Mouse (Mus musculus): ENCODE results near the gene Camkk1. TPM values are rescaled to one million over a fixed set of nuclear protein-coding genes. Genes with fewer than 3 reads are reported as not detected.

Camkk1 gene
- total RNA-seq, 2 experiments from 2014 or later: 1.3 to 1.9 TPM

DNA sequence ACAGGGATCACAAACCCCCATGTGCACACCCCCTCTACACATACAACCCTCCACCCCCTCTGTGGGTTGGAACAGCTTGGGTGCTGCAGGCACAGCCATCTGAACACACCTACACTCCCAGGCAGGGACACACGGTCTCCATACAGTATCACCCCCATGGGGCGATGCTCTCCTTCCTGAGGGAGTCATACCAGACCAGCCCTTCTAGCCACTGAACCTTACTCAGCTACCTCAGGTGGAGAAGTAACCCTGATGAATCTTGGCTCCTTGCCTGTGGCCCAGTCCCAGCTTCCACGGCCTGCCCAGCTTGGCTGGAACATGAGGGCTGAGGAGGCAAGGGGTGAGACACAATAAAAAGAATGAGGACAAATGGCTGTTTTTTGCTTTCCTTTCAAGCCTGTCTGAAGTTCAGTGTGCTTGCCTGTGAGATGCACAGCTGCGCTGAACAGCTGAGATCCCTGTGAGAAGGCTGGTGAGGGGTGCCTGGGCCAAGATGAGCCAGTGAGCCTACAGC is 3.9 kb upstream of the Camkk1 start:
- peak; percentile 55 for DNase-seq

DNA sequence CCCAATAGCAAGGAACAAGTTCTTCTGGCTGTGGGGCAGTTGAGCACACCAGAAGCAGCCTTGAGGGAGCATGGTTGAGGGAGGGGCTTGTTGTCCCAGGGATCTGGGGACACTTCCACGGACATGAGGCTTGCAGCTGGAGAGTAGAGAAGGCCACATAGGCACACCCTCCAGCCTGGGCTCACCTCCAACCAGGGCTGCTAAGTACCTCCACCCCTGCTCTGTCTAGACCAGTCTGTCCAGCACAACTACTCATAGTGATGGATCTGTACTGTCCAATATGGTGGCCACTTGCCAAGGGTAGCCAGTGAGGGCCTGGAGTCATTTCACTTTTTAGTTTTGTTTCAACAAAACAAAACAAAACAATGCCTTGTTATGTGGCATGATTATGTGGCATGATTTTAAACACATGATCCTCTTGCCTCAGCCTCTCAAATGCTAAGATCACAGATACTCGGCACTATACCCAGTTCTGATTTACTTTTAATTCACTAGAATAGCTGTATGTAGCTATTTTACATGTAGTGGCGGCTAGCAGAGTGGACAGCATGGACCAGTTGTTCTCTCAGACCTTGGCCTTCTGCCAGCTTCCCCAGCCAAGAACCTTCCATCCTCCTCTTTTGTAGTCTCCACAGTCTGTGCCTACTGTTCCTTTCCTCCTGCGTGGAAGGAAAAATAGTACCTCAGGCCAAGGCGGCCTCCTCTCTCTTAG is 3.3 kb upstream of the Camkk1 start:
- peak; percentile 65 for DNase-seq

DNA sequence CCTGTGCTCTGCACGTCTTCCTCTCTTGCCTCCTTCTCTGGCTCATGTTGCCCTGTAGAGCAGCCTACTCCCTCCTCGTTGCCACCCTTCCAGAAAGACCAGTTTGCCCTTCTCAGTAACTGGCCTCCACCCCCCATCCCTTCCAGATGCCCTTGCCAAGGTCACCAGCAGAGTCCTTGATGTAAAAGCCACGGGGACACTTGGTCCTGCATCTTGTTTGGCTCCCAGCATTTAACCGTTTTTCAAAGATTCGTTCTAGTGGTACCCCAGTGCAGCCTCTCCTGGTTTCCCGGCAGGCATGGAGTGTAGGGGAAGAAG is 2.7 kb upstream of the Camkk1 start:
- no peak for DNase-seq

DNA sequence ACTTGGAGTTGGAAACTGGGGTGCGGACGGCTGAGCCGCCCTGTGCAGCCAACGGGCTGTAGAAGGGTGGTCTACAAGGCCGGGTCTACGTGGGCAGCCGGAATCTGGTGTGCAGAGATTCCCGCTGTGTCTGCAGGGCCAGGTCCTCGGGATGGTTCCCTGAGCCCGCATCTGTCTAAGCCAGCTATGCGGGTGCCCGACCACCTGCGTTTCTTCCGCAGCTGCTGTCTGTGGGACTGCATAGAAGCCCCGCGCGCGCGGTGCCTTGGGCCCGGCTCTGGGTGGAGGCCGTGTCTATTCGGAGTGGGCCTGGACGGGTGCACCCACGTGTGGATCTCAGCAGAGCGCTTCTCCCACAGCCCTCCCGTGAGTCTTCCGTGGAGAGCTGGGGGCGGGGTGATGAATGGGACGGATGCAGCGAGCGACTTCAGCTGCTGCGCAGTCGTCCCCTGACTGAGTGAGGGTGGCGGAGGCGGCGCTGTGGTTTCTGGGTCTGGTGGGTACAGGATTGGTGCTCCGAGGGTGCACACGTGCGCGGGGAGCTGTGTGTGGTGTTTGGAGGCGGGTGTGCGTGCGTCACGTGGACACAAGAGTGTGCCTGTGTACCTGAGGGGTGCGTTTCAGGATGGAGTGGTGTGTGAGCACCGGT is 463 bp downstream of the Camkk1 start:
- DNase-seq: peak; percentile 46

DNA sequence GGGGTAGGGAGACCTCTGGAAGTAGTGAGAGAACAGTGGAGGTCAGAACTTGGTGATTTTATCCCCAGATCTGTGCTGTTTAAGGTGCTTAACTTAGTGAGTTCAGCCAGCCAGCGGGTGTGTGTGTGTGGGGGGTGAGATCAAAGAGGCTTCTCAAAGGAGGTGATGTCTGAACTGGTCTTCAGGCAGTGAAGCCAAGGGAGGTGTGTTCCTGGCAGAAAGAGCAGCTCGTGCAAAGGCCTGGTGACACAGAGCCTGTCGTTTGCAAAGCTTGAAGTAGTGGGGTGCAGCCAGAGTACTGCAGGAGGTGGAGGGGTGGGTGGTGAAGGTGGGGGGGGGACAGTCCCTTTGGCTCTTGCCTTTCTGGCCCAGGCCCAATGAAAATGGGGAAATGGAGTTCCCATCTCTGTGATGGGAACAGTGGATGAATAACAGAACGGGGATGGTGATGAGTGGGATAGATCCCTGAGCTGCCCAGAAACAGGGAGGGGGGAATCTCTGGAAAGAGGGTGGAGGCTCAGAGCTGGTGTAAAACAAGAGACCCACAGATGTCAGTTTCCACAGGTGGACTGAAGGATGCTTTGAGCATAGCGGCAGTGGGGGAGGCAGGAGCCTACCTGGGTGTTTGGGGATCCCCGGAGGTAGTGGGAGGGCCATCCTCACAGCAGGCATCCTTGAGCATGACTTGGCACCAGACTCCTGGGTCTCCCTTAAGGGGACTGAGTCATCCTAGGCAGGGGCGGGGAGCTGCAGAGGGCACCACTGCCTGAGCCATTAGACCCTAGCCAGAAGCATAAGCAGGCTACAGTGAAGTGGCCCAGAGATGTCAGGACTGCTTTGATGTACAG is 2.4 kb downstream of the Camkk1 start:
- DNase-seq: peak; percentile 55

DNA sequence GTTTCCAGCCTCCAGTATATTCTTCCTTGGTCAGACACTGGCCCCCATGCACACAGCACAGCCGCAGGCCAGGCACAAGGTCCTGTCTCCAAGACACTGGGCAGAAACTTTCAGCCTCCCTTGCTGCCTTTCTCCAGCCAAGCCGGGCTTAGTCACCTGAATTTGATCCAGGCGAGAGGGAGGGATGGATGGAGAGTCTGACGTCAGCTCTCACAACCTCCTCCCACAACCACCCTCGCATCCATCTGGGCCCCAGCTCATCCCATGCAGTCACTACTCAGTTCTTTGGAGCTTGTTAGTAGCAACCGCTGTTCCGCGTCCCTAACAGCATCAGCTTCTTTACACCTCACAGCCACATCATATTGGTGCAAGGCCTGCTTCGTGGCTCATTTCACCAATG is 4.3 kb downstream of the Camkk1 start:
- peak; percentile 56 for DNase-seq

DNA sequence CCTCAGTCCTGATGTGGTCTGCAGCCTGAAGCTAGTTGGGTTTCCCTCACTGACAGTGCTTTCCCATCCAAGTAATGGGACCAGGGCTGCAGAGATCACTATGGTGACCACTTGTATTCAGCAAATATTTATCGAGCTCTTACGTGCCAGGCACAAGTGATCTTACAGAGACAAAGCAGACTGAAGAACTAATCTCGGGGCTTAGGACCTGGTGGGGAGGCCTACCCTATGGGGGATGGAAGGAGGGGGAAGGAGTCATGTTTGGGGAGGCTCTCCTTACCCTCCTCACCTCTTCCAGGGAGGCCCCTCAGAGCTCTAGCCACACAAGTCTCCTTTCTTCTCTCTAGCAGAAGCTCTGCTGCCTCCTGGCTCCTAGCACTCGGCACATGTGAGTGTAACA is 5.0 kb downstream of the Camkk1 start:
- DNase-seq: no peak

DNA sequence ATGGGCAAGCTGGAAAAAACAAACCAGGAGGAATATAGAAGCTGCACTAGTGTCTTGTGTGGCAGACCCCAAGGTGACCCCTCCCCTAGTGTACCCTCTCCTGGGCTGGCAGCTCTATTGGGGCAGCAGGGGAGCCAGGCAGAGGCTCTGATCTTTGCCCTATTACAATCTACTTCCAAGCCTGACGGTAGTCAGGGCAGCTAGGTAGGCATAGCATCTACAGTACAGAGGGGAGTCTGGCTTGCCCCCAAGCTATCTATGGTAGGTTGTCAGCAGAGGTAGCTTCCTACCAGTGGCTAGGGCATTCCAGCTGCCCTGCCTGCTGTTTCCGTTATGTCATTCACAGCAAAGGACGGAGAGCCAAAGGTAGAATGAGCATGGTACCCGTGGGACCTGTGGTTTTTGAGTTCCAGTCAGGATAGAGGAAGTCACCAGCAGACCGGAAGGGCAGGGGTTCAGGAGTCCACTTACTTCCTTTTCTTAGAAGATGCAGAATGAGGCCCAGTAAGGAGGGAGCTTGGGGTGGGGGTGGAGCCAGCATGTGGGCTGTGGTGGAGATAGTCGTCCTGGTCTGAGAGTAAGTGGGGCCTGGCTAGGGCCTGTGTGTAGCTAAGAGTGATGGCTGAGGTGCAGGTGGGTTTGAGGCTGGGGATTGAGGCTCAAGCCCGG is 5.6 kb downstream of the Camkk1 start:
- peak; percentile 24 for DNase-seq

DNA sequence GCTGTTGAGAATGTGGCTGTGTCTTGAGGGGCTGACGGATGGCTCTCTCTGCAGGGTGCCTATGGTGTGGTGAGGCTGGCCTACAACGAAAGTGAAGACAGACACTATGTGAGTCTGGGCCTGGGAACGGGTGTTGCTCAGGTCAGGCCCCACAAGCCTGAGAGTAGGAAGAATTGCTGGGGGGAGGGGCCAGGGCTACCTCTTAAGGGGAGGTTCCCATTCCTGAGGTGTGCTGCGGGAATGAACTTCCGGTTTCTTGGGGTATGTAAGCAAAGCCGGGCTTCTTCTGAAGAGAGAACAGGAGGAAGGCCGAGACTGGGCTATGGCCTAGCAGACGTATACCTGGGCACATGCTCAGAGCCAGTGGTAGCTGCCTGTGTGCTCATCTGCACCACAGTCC is 8.2 kb downstream of the Camkk1 start:
- no peak for DNase-seq

DNA sequence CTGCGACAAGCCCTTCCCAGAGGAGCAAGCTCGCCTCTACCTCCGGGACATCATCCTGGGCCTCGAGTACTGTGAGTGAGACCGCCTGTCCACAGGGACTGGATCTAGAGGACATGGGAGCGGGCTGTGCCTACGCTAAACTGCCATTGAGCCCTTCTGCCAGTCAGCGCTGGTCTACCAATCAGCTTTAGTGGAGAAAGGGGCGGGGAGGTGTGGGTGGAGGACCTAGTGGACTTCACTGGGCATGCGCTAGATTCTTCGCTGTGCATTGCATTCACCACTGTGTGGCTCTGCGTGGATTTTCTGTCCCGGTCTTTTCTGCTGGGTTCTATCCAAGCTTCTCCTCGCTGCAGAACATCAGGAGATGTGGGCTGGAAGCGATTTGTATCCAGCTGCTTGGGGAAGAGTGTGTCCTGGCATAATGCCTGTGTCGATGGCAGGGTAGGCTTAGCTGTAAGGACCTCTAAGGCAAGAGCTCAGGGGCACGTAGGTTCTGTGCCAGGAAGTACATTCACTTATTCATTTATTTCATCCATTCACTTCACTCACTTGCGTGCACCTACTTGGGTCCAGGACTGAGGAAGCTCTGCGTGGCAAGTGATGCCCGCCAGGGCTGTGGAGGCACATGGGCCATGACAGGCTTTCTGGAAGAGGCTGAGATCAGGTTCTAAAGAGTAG is 12.2 kb downstream of the Camkk1 start:
- DNase-seq: peak; percentile 92

DNA sequence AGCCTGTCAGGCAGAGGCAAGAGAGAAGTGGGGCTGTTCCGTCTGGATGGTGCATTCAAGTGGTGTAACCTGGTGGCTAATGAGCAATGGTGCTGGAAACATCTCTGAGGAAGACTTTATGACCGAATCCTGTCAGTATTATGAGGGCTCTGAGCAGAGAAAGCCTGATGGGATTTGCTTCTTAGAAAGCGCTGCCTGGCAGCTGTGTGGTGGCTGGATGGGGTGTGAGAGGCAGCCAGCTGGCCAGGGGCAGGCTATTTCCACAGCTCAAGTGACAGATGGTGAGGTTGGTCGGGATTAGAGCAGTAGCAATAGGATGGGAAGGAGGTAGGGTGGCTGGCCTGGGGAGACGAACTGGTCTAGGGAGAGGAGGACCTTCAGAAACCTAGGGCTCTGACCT is 12.7 kb downstream of the Camkk1 start:
- DNase-seq: no peak

DNA sequence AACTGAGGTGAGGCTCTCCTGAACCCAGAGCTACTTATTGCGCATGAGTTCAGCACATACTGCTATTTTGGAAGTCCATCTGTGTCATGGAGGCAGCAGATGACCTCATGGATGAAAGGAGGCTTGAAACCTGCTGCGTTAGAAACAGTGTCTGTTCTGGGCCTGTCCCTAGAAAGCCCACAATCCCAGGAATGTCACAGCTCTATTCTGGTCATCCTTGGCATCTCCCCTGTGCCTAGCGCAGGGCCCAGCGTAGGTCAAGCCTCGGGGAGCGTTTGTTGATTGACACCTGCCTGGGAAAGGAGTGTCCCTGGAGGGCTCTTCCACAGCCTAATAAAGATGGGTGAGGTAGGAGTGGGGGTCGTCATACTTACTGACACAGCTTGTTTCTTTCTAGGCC is 17.3 kb downstream of the Camkk1 start:
- DNase-seq: no peak

DNA sequence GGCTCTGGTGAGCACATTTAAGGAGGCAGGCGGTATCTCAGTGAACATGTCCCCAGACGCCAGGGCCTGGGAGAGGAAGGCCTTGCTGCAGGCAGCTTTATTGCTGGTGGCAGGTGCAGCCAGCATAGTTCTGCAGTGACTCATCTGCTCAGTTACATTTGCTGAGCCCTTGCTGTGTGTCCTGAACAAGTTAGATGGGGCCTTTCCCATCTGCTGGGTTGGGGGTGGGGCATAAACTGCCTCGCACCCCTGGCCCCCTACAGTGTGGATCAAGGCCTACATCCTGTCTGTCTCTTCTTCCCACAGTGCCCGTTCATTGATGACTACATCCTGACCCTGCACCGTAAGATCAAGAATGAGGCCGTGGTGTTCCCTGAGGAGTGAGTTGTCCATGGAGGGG is 18.1 kb downstream of the Camkk1 start:
- peak; percentile 31 for DNase-seq

DNA sequence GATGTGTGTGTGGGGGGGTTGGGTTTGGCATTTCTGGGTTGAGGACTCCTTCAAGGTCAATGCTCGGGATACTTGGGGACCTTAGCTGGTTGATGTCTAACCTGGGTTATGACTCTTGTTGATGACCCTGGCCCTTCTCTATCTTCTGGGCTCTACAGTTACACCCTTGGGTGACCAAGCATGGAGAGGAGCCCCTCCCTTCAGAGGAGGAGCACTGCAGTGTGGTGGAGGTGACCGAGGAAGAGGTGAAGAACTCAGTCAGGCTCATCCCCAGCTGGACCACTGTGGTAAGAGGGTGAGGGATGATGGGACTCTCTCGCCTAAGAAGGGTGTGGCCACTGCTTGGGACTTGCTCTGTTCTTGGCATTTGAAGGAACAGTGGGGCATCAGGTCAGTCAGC is 18.9 kb downstream of the Camkk1 start:
- DNase-seq: no peak

DNA sequence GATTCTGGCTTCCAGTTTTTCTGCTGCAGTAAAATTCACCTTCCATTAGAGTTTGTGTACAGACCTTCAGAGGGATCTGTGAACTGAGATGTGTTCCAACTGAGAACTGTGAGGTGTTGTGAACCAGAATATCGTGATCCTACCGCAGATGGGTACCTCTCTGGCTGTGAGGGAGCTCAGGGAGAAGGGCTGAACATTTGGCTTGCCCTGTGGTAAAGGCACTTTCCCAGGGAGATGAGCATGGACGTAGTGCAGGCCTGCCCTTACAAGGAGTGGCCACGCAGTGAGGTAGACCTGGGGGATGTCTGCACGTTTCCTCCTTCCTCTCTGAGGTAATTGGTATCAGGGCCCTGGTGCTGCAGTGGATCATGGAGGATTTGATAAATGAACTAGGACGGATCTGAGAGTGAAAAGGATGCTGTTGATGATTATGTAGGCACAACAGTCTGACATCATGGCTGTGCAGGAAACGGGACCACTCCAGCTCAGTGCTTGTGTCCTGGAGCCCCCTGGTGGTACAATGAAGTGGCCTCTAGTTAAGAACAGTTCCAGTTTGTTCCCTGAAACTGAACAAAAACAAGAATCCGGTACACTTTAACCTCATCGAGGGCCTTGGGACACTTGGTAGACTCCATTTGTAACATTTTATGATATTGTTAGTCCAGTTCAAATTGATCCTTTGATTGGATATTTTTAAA is 20.4 kb downstream of the Camkk1 start:
- peak; percentile 78 for DNase-seq

DNA sequence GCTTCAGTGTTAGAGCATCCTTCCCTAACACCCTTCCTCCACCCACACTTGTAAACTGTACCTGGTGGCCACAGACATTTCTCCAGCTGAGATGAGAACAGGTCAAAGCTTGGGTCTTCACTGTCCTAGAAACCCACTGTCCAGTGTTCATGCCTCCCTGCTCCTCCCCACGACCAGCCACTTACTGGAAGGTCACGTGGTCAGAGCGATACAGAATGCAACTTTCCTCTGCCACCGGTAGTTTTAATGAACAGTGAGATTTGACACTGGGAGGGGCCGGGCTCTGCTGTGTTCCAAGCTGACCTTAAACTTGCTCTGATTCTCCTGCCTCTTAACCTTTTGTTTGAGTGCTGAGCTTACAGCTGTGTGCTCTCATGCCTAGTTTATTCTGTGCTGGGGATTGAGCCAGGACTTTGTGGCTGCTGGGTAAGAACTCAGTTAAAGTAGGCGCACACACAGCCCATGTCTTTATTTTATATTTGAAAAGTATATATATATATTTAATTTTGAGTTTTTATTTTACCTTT is 25.5 kb downstream of the Camkk1 start:
- DNase-seq: no peak

DNA sequence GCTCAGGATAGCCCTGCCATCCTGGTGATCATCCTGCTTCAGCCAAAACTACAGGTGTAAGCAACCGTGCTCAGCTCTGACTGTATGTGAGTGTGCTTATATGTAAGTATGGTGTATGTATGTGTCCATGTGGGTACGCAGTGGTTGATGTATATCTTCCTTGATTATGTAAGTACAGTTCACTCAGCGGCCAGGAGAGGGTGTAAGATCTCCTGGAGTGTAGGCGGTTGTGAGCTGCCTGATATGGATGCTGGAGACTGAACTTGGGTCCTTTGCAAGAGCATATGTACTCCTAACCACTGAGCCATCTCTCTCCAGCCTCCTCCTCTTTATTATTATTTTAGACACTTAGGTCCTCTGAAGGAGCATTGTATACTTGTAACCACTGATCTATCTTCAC is 26.0 kb downstream of the Camkk1 start:
- DNase-seq: no peak

DNA sequence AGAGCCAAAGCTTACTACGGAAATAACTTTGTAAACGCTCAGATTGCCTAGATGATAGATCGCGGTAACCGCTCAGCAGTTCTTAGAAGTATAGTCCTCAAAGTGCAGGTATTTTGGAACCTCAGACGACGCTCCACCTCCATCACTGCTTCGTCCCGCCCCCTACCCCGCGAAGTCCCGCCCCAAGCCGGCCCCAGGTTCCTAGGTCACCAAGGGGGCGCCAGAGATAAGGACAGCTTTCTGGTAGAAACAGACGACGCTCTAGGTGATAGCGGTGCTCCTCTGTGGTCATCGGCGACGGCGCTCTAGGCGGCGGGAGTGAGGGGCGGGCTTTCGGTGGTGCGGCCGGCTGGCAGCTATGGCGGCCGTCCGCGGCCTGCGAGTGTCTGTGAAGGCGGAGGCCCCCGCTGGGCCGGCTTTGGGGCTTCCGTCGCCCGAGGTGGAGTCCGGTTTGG is 28.8 kb downstream of the Camkk1 start, which contains the start of gene Ncbp3:
TSS of gene Ncbp3 (plus strand) at position 242 of the 455 bp plus-strand sequence.
- DNase-seq: peak; percentile 99

DNA sequence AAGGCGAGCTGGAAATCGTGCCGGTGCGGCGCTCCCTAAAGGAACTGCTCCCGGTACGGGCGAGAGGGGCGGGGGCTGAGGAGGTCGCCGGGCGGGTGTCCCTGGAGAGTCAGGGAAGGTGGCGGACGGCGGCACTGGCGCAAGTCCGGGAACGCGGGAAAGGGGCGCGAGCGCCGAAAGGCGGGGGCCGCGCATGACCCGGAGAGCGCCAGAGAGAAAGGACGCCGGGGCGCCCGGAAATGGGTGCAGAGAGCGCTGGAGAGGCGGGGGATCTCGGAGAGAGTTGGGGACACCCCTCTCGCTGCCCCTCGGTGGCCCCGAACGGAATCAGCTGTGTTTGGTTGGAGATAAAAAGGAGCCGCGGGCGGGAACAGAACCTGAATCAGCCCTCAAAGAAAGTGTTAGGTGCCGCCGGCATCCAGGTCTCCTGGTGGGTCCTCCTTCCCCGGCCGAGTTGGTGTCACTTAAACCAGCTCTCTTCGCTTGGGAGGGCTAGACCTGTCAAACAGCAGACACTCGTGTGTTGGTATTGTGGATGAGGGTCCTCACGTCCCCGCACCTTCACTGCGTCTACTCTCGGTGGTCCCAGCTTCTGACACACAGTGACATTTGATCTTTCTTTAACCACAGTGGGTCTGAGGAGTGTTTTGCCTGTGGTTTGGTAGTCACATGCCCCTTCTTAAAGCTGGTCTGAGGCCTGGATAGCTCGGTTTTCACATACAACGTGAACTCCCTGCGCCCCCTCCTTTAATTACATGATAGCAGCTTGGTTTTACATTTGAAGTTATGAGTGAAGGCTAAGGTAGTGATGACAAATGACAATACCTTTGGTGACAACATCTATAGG is 29.4 kb downstream of the Camkk1 start:
- DNase-seq: no peak

DNA sequence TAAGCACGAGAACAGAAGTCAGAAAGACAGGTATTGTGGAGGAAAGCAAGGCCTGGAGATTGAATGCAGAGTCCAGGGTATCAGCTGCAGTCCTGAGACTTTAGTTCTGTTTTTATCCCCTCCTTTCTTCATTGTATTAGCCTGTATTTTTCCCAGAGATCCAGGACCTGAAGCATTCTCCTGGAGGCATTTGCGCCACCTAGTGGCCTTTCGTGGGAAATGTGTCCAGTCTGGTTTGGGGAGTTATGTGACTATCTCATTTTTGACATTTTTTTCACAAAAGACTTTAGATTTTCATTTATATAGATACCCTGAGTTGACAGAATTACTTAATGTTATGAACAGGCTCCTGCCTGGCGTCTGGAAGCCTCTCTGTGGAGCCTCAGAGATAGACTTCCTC is 30.5 kb downstream of the Camkk1 start:
- DNase-seq: peak; percentile 86

All from adrenal gland, postnatal 10 days (tissue).